Mouse (Mus musculus): Measurements from ENCODE around the gene Crnkl1.
"Not testable (repeated sequence)": the region's sequence is repeated elsewhere in the genome, so short reads cannot be mapped to it uniquely, and the experiment has no call there.

The Crnkl1 gene

GRCm38 (mm10) chr2:145920941-145921650 is 13.7 kb downstream of the Crnkl1 start:
- ATAC-seq (ENCODE audit: low TSS enrichment) = no peak

GRCm38 (mm10) chr2:145905884-145906283 is 28.9 kb downstream of the Crnkl1 start:
- ATAC-seq (ENCODE audit: low TSS enrichment) = not testable (repeated sequence)

- ATAC-seq (ENCODE audit: low TSS enrichment) = no peak
Observed at GRCm38 (mm10) chr2:145905156-145905555, 29.7 kb downstream of the Crnkl1 start.

- ATAC-seq (ENCODE audit: low TSS enrichment) = no peak
Observed at GRCm38 (mm10) chr2:145903983-145904616, 30.7 kb downstream of the Crnkl1 start.

GRCm38 (mm10) chr2:145903061-145903901 is 31.5 kb downstream of the Crnkl1 start:
- peak; percentile 98 for ATAC-seq (ENCODE audit: low TSS enrichment)

- no peak for ATAC-seq (ENCODE audit: low TSS enrichment)
Observed at GRCm38 (mm10) chr2:145901861-145902260, 33.0 kb downstream of the Crnkl1 start, which contains the start of gene Naa20. Gene Naa20 (plus strand): TSS chr2:145902099.

GRCm38 (mm10) chr2:145900318-145900717 is 34.5 kb downstream of the Crnkl1 start:
- ATAC-seq (ENCODE audit: low TSS enrichment) = not testable (repeated sequence)

- ATAC-seq (ENCODE audit: low TSS enrichment) = peak; percentile 24
Observed at GRCm38 (mm10) chr2:145898106-145898505, 36.7 kb downstream of the Crnkl1 start.

GRCm38 (mm10) chr2:145893756-145894155 is 41.1 kb downstream of the Crnkl1 start:
- no peak for ATAC-seq (ENCODE audit: low TSS enrichment)

- no peak for ATAC-seq (ENCODE audit: low TSS enrichment)
Observed at GRCm38 (mm10) chr2:145890571-145890970, 44.2 kb downstream of the Crnkl1 start.

GRCm38 (mm10) chr2:145888766-145889480 is 45.9 kb downstream of the Crnkl1 start:
- ATAC-seq (ENCODE audit: low TSS enrichment) = peak; percentile 13; the same call in 1 of the 2 replicates

- ATAC-seq (ENCODE audit: low TSS enrichment) = peak; percentile 53
Observed at GRCm38 (mm10) chr2:145887937-145888765, 46.7 kb downstream of the Crnkl1 start.

- peak; percentile 64 for ATAC-seq (ENCODE audit: low TSS enrichment)
Observed at GRCm38 (mm10) chr2:145884913-145885785, 49.7 kb downstream of the Crnkl1 start.

- ATAC-seq (ENCODE audit: low TSS enrichment) = peak; percentile 4; the same call in 1 of the 2 replicates
Observed at GRCm38 (mm10) chr2:145884036-145884912, 50.5 kb downstream of the Crnkl1 start.

- 0 out of 2 replicates have a peak, but pooled peaks have one; percentile 17 for ATAC-seq (ENCODE audit: low TSS enrichment)
Observed at GRCm38 (mm10) chr2:145882398-145882797, 52.4 kb downstream of the Crnkl1 start.

- no peak for ATAC-seq (ENCODE audit: low TSS enrichment)
Observed at GRCm38 (mm10) chr2:145881932-145882331, 52.9 kb downstream of the Crnkl1 start.

GRCm38 (mm10) chr2:145880887-145881747 is 53.7 kb downstream of the Crnkl1 start:
- ATAC-seq (ENCODE audit: low TSS enrichment) = no peak

- no peak for ATAC-seq (ENCODE audit: low TSS enrichment)
Observed at GRCm38 (mm10) chr2:145877191-145877590, 57.6 kb downstream of the Crnkl1 start.

Data from frontal cortex, adult (tissue).